Mouse (Mus musculus): ENCODE measurements around the gene Rbfox1.
A peak's percentile ranks its signal among the peaks of the same experiment; 100 is the strongest.

The Rbfox1 gene

DNA sequence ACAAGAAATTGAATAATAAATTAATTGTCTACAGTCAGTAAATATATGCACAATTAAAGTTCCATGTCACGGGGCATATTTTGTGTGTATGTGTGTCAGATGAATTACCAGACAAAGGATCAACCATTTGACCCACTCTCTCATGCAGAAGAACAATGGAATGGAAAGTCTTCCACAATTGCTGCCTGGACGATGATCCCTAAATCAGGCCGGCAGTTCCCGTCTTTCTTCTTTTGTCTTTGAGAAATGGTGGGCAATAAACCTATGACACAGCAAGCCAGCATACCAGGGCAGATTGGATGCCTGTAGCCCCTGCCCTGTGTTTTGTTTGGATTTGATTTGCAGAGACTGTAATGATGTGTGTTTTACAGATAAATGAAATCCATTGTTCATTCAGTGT is 362.4 kb downstream of the Rbfox1 start:
- no peak for DNase-seq

DNA sequence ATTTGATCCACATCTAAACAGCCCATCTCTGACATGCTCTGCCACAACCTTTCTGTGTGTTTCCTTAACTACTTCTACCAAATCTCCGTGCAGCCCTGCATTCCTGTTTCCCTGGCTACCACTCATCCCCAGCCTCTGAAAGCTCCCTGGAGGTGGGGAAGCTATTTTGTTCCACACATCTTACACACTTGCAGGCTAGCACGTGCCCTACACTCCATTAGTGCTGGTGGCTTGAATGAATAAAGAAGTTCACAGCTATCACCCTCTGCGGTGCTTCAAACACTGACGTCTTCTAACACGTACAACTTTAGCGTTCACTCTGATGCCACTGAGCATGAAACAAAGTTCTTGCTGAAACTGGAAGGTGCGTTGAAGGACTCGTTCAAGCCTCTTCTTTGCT is 379.4 kb downstream of the Rbfox1 start:
- DNase-seq = no peak

DNA sequence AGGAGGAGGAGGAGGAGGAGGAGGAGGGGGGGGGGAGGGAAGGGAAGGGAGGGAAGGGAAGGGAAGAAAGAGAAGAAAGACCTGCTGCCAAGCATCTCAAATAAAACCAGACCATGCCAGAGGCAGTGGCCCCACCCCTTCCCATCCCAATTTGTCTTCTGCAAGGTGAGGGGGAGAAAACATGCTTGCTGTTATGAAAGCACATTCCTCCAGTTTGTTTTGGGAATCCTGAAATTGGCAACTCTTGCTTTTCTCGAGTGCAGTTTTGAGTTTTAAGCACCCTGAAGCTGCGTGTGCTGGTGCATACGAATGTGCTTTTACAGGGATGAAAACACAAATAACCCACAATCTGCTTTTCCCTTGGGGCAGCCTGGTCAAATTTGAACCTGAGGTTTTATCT is 380.5 kb downstream of the Rbfox1 start:
- no peak for DNase-seq

- DNase-seq = no peak
Observed at GRCm38 (mm10) chr16:6271596-6272370, 386.6 kb downstream of the Rbfox1 start.

DNA sequence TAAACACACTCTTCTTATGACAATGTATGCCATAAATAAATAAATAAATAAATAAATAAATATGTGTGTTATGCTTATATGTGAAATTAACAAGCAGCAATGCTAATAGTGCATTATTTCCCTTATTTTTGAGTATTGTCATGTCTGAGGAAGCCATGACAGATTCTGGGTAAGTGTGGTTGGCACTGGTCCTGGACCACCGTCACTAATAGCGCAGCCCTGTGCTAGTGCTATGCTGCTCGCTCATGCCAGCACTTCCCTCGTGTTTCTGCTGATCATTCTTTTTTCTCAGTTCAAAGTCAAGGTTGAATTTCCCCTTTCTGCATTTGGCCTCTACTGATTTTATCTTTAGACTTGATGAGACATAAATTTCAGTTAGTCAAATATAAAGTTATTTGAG is 398.3 kb downstream of the Rbfox1 start:
- DNase-seq = no peak

GRCm38 (mm10) chr16:6284317-6284716 is 399.2 kb downstream of the Rbfox1 start:
- no peak for DNase-seq

GRCm38 (mm10) chr16:6287699-6288098 is 402.5 kb downstream of the Rbfox1 start:
- no peak for DNase-seq

DNA sequence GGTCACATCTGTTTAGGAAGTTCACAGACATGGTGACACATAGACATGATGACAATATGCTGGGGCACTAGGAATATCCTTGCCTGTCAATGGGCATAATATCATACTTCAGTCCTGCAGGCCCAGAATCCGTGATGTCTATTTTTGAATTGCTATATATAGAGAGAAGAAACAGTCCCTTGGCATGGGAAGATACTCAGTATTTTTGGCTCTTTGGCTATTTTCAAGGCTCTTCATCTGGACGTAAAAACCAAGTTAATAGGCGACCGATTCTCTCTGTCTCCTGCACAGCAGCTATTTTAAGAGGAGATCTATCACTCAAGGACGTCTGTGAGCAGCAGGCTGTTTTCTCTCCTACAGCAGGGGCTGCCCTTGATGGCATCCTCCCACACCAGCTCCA is 415.0 kb downstream of the Rbfox1 start:
- no peak for DNase-seq

GRCm38 (mm10) chr16:6303082-6303481 is 417.9 kb downstream of the Rbfox1 start:
- DNase-seq = no peak

DNA sequence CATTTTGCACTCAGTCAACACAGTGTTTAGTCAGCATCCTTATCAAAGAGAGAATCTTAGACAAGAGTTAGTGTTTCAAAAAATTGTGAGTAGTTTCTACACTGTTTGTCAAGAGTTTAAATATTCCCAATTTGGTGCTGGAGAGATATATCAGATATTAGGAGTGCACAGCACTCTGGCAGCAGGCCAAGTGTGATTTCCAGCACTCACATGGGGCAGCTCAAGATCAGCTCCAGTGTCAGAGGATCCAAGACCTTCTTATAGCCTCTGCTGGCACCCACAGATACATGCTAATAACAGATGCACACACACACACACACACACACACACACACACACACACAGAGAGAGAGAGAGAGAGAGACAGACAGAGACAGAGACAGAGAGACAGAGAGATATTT is 424.8 kb downstream of the Rbfox1 start:
- no peak for DNase-seq

DNA sequence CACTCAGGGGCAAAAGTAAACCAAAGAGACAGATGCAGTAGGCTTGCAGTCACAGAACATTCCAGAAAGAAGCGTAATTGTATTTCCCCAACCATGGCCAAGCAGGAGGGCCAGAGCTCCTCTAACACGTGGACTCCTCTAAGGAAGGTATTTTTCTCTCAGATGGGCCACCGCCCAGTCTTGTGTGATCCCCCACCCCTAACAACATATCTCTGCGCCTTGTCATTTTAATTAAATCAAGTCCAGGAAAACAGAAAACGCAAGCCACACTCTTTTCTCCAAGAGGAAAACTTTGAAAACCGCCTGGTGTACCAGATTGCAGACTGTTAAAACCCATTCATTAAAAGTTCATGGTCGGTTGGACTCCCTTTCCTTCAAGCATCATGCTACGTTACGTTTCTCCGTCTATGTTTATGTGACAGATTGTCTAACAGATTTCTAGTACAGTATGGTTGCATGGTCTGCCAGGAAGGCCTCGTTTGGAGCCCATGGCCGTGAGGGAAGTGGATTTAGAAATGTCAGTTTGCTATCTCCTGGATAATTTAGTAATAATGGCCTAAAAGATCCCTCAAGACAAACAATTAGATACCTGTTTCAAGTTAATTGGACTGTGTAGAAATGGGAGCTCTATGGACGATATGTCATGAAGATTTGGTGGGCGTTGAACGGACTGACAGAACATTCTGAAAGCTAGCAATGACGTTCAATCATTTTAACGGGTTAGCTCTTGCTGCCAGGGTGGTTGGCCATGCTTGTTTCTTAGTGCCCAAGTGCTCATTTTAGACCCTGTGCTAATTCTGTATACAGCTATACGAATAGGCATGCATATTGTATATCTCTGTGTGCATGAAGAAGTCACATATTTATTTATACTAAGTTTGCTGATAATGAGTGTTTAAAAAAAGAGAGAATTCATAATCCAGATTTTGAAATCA is 425.9 kb downstream of the Rbfox1 start:
- DNase-seq = no peak

DNA sequence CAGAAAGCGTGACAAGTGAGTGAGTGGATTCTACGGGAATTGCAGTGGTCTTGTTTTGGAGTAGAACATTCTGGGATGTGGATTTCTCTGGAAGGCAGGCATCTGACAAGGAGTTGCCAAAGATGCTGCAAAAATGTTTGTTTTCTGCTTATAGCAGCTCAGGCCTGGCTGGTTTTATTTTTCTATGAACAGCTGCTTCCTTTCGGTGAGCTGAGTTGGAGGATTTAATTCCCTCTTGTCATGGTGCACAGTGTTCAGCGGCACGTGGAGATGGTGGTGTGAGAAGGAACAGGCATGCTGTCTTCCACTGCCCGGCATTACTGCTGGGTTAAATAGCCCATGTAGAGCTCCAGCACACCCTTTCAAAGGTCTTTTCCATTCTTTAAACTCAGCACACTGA is 428.5 kb downstream of the Rbfox1 start:
- no peak for DNase-seq

DNA sequence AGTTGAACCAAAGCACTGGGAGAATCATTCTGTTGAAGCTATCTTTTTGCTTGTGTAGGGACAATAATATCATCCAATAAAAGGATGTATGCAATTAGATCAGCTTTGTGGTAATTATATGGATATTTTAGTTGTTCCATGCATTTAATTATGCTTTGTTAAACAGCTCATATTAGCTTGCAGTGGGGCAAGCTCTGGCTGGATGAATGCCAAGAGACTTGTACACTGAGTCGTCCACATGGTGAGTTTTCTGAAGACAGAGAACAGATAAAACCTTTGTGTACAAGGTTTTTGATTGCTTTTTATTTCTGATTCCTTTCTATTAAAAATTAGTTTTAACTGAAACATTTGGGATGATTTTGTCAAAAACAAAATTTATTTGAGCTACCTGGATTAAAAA is 439.7 kb downstream of the Rbfox1 start:
- no peak for DNase-seq

DNA sequence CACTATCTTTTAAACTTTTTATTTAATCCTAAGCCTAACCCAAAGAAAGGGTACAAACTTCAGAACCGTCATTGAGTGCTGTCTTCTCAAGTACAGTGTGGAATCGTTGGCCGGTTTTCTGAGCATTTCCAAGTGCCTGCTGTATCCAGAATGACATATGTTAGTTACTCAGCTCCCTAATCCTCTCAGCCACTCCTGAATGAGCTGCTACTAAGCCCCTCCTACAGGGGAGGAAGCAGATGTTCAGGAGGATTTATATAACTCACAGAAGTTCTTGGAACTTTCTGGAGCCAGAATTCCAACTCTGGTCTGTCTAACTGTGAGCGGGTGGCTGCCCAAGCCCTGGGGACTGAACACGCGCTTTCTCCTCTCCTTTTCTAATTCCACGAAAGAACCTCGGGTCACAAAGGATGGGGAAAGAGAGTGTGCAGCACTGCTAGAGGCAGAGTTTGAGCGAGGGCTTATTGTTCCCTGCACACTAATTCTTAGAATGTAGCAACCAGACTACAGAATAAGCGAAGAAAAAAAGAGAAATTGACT is 446.3 kb downstream of the Rbfox1 start:
- DNase-seq = no peak

DNA sequence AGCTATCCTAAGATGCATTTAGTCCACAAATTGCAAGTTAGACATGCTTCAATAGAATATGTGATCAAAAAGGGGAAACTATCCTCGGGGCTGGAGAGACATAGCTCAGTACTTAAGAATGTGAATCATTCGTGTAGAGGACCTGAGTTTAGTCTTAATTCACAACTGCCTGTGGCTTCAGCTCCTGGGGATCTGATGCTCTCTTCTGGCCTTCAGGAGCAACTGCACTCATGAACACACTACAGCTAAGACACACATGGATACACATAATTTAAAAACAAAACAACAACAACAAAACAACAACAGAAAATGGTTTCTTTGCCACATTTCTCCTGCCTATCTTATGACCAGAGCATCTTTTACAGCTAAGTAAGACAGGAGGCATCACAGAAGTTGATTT is 448.1 kb downstream of the Rbfox1 start:
- no peak for DNase-seq

GRCm38 (mm10) chr16:6348103-6348502 is 462.9 kb downstream of the Rbfox1 start:
- no peak for DNase-seq

- peak; percentile 4 for DNase-seq
Observed at GRCm38 (mm10) chr16:6348581-6349241, 463.6 kb downstream of the Rbfox1 start.

- DNase-seq = no peak
Observed at GRCm38 (mm10) chr16:6349381-6349780, 464.2 kb downstream of the Rbfox1 start.

DNA sequence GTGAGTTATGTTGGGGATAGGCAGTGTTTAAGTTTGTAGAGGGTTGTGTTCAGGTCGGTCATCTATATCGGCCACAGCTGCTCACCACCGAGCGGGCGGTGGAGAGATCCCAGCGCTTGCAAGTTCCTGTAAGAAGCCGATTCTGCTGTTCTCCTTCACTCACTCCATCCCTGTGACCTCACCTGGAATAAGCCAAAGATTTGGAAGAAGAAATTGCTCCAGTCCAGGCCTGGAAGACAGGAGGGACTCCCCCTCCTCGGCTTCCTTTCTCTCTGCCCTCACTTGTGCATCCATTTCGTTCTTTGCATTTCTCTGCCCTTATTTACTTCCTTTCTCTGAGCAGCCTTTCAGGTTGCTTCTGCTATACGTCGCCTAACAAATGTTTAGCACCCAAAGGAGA is 465.1 kb downstream of the Rbfox1 start:
- no peak for DNase-seq

GRCm38 (mm10) chr16:6353191-6353590 is 468.0 kb downstream of the Rbfox1 start:
- DNase-seq = no peak

- no peak for DNase-seq
Observed at GRCm38 (mm10) chr16:6356931-6357330, 471.8 kb downstream of the Rbfox1 start.

DNA sequence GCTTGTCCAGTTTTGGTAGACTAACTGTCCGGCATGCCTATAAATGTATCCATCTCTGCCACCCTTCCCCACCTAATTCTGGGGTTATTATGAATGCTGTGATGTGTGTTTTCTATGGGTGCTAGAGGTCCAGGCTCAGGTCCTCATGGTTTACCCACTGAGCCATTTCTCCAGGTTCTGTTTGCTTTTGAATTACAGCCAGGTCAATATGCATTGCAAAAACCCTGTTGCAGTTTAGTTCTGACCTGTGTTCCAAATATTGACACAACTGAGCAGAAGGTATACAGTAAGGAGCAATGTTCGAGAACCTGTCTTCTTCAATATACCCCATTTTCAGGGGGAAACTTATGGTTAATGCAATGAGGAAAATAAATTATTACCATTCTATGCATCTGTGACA is 480.6 kb downstream of the Rbfox1 start:
- no peak for DNase-seq

- DNase-seq = no peak
Observed at GRCm38 (mm10) chr16:6366649-6367048, 481.5 kb downstream of the Rbfox1 start.

All from thymus, postnatal 4 days (tissue).